Mouse (Mus musculus) C2C12 (cell line): Measurements from ENCODE around the gene Jrkl. TPM values are rescaled to one million over a fixed set of nuclear protein-coding genes. Genes with fewer than 3 reads are reported as not detected.
A peak's percentile ranks its signal among the peaks of the same experiment; 100 is the strongest.

Source experiments
- H3K27me3 ChIP-seq: one replicate; pipeline ENCODE4 v1.6.1; 2011; ENCODE audit not compliant: control insufficient read depth, insufficient read depth, insufficient read length
- H3K36me3 ChIP-seq: one replicate; pipeline ENCODE4 v1.6.1; 2011; ENCODE audit not compliant: control insufficient read depth, insufficient read depth
- H3K4me3 ChIP-seq: one replicate; pipeline ENCODE4 v1.5.1; 2011; ENCODE audit warnings: mild to moderate bottlenecking, control low read depth; ENCODE audit not compliant: poor library complexity, insufficient read depth, severe bottlenecking
- H3K79me2 ChIP-seq: one replicate; pipeline ENCODE4 v1.6.1; 2011; ENCODE audit not compliant: control insufficient read depth, insufficient read depth
- H3K79me3 ChIP-seq: one replicate; pipeline ENCODE4 v1.6.1; 2011; ENCODE audit warnings: low read depth, control low read depth
- H3ac ChIP-seq: one replicate; pipeline ENCODE3; 2011; ENCODE audit warnings: low read depth; ENCODE audit not compliant: control insufficient read depth, insufficient read length
- CEBPB ChIP-seq: IDR thresholded peaks from one replicate; pipeline ENCODE4 v1.6.1; 2011; ENCODE audit warnings: low read depth, mild to moderate bottlenecking, control low read depth, moderate library complexity
- CTCF ChIP-seq: IDR thresholded peaks from one replicate; pipeline ENCODE4 v1.5.1; 2011; ENCODE audit not compliant: control insufficient read depth, insufficient read depth, insufficient read length
- FOSL1 ChIP-seq: IDR thresholded peaks from one replicate; pipeline ENCODE4 v1.8.0; 2011; ENCODE audit warnings: mild to moderate bottlenecking, low read length; ENCODE audit not compliant: poor library complexity, insufficient read depth, severe bottlenecking
- MAX ChIP-seq: IDR thresholded peaks from one replicate; pipeline ENCODE4 v1.6.1; 2011; ENCODE audit warnings: mild to moderate bottlenecking, control low read depth
- MYOD1 ChIP-seq: IDR thresholded peaks from one replicate; pipeline ENCODE4 v1.6.1; 2011; ENCODE audit warnings: low read depth; ENCODE audit not compliant: control insufficient read depth, insufficient read length
- MYOG ChIP-seq: IDR thresholded peaks from one replicate; pipeline ENCODE4 v1.6.1; 2011; ENCODE audit not compliant: control insufficient read depth, insufficient read length; ENCODE audit errors: extremely low read depth
- USF1 ChIP-seq: IDR thresholded peaks from one replicate; pipeline ENCODE4 v1.6.1; 2011; ENCODE audit warnings: low read depth, mild to moderate bottlenecking, control low read depth, moderate library complexity
- long read RNA-seq, 2 experiments: library from polyadenylated mRNA; unstranded; transcript quantifications; one replicate each; pipeline ENCODE4 v2.0.0; 2019 to 2020
- polyA plus RNA-seq: library from polyadenylated mRNA; unstranded; fragments of >200 nt; fragmentation: generic; extraction: Trizol; gene quantifications from one replicate; pipeline ENCODE4 v1.2.1, GENCODE M21; 2012; ENCODE audit warnings: missing spikeins

The Jrkl gene
- 1.0 TPM for polyA plus RNA-seq
- long read RNA-seq, experiment 1, partial matches to known transcripts, result 0 of 4 reads
- long read RNA-seq, experiment 1, other reads (novel, unspliced or antisense), result 0 of 4 reads
- long read RNA-seq, experiment 2, transcript Jrkl-201 (1 exons, 3,223 nt), result major isoform, 6 of 6 reads
- long read RNA-seq, experiment 2, partial matches to known transcripts, result 0 of 6 reads
- long read RNA-seq, experiment 2, other reads (novel, unspliced or antisense), result 0 of 6 reads

GRCm38 (mm10) chr9:13245481-13245880 is at the start of gene Jrkl:
Gene Jrkl, minus strand, starts transcription at chr9:13245829.
- Histone ChIP-seq H3K27me3 (no peaks in the 10 kb centered on the region), H3K4me3 (peak within 1 kb of the TSS; percentile 45), H3K79me3 (peaks cover 16% of the 10 kb centered on the region), H3K79me2 (peaks cover 30% of the 10 kb centered on the region), H3ac (peak within 1 kb of the TSS; percentile 67), H3K36me3 (no peaks in the 10 kb centered on the region)
- TF ChIP-seq USF1 (no peak), MYOG (no peak), CTCF (no peak), CEBPB (no peak), FOSL1 (no peak), MYOD1 (no peak), MAX (no peak)

GRCm38 (mm10) chr9:13287482-13287881 is 41.9 kb upstream of the Jrkl start:
- Histone ChIP-seq H3K79me2 (no peaks in the 10 kb centered on the region), H3K36me3 (no peaks in the 10 kb centered on the region), H3K79me3 (no peaks in the 10 kb centered on the region), H3K4me3 (no peak overlapping the region), H3ac (no peak overlapping the region), H3K27me3 (no peaks in the 10 kb centered on the region)
- TF ChIP-seq MAX (no peak), CEBPB (no peak), CTCF (no peak), MYOD1 (no peak), FOSL1 (no peak), MYOG (no peak)

GRCm38 (mm10) chr9:13273219-13273618 is 27.6 kb upstream of the Jrkl start:
- Histone ChIP-seq H3K79me3 (no peaks in the 10 kb centered on the region), H3K36me3 (no peaks in the 10 kb centered on the region), H3K27me3 (no peaks in the 10 kb centered on the region), H3K4me3 (no peak overlapping the region), H3K79me2 (no peaks in the 10 kb centered on the region), H3ac (no peak overlapping the region)
- no peak for TF ChIP-seq MYOG
- no peak for TF ChIP-seq MAX
- TF ChIP-seq CTCF, result no peak
- TF ChIP-seq CEBPB, result no peak
- TF ChIP-seq MYOD1, result no peak
- no peak for TF ChIP-seq USF1
- TF ChIP-seq FOSL1, result no peak

- Histone ChIP-seq H3K79me3 (no peaks in the 10 kb centered on the region), H3K36me3 (no peaks in the 10 kb centered on the region), H3ac (no peak overlapping the region), H3K27me3 (no peaks in the 10 kb centered on the region), H3K4me3 (no peak overlapping the region), H3K79me2 (no peaks in the 10 kb centered on the region)
- TF ChIP-seq FOSL1 (no peak), USF1 (no peak), MAX (no peak), CEBPB (no peak), MYOG (no peak), CTCF (no peak), MYOD1 (no peak)
Observed at GRCm38 (mm10) chr9:13260980-13261379, 15.4 kb upstream of the Jrkl start.

DNA sequence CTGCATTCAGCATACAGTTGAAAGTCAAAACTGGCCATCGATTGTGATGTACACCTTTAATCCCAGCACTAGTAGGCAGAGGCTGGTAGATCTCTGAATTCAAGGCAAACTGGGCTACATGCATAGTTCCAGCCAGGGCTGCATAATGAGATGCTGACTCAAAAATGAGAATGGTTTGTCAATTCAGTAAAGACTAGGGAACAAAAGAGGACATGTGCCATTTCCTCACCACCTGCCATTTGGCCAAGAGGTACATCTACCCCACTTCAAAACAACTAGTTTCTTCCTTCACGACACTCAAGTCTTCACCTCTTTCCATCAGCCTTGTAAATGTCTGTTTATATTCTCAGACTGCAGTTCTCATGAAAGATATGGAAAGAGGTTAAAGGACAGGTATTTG is 12.5 kb upstream of the Jrkl start:
- Histone ChIP-seq H3K79me3 (no peaks in the 10 kb centered on the region), H3K79me2 (no peaks in the 10 kb centered on the region), H3K27me3 (no peaks in the 10 kb centered on the region), H3ac (no peak overlapping the region), H3K36me3 (peaks cover 7% of the 10 kb centered on the region), H3K4me3 (no peak overlapping the region)
- TF ChIP-seq MAX (no peak), MYOD1 (no peak), USF1 (no peak), MYOG (no peak), CEBPB (no peak), FOSL1 (no peak), CTCF (no peak)
